Comparison of ENCODE assay signal across 9 mouse cellular contexts in the genomic region with DNA sequence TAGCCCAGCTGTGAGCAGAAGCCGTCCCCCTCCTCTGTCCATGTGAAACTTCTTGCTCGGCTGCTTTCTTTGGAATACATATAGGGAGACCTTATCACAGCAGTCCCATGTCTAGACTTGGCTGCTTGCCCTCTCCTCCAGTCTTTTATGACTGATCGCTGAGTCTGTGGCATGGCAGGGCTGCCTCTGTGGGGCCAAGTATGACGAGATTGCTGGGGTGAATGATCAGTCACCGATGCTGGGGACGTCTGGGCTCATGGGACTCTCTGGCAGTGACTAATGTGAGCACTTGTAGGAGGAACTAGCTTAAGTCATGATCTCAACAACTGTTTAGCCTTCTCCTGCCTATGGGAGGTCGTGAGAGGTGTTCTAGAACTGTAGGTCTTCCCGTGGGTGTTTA. TPM values are rescaled to one million over a fixed set of nuclear protein-coding genes. Genes with fewer than 3 reads are reported as not detected.
DNase-seq lines count a peak whose midpoint lies in the region; ATAC-seq lines count a peak whose summit lies in the region.
"Had no signal": no experiment of that assay in that cellular context is flagged by ENCODE, and none has a peak within 500 bp of the region (broad histone marks: within the 10 kb centered on the region; RNA-seq: fewer than 3 reads in every experiment).

No protein-coding gene starts in this region.

- no peaks in the 10 kb centered on the region for H3K9me3 ChIP-seq in midbrain, embryonic 10.5 days (replicated peaks)
- H3K9me3 ChIP-seq: liver, embryonic 13.5 days had no signal

- H3K4me1 ChIP-seq in midbrain, embryonic 10.5 days: peaks cover 36% of the 10 kb centered on the region

- no peak overlapping the region for H3K27ac ChIP-seq in midbrain, embryonic 10.5 days (replicated peaks)
- H3K27ac ChIP-seq: liver, embryonic 13.5 days had no signal

- peak; percentile 77 for DNase-seq in MEL-GATA-1-ER (ENCODE audit: extremely low read depth, low read depth)
- DNase-seq in adrenal gland, postnatal 14 days: peak; percentile 86
- no peak for DNase-seq in midbrain, embryonic 10.5 days (ENCODE audit: low spot score)
- no peak for DNase-seq in gastrocnemius, adult 8-10 months (ENCODE audit: low spot score in 2 of 2)
- DNase-seq: liver, embryonic 13.5 days; thymus, postnatal 25 days had no signal

- H3K4me3 ChIP-seq in midbrain, embryonic 10.5 days: no peak overlapping the region
- H3K4me3 ChIP-seq: liver, embryonic 13.5 days had no signal

- ATAC-seq in hematopoietic stem cell, adult 5-6 weeks (replicated peaks in 1 of 2; ENCODE audit: insufficient read depth in 1 of 2, low FRiP score in 2 of 2, low TSS enrichment in 1 of 2, low read depth in 1 of 2, poor library complexity in 2 of 2, severe bottlenecking in 2 of 2): peak; percentile 24 to 46; a peak in 1 of 4 replicates
- ATAC-seq in megakaryocyte, adult 5-6 weeks (ENCODE audit: poor library complexity, severe bottlenecking): peak; percentile 35
- ATAC-seq in CD4-positive, CD25-positive, alpha-beta regulatory T cell, adult 4 months: no peak

- H3K36me3 ChIP-seq in midbrain, embryonic 10.5 days: no peaks in the 10 kb centered on the region
- H3K36me3 ChIP-seq: liver, embryonic 13.5 days had no signal

- WGBS in midbrain, embryonic 10.5 days: 89% methylated on average over 8 of the region's 8 CpGs

- H3K27me3 ChIP-seq in midbrain, embryonic 10.5 days (ENCODE audit: low read depth, poor library complexity, severe bottlenecking): peaks cover 18% of the 10 kb centered on the region

RNA-seq across cellular contexts. Expression of a gene that starts 21.6 kb away (rescaled TPM):
- total RNA-seq in adrenal gland, postnatal 14 days (2021): 16.7 and 19.4 TPM in 2 replicates
- 9.6 and 12.3 TPM in 2 replicates for total RNA-seq in hematopoietic stem cell, adult 5-6 weeks (2017)
- 40.4 and 44.3 TPM in 2 replicates for total RNA-seq in megakaryocyte, adult 5-6 weeks (2015)
- total RNA-seq in megakaryocyte, adult 5-6 weeks (2017): 46.6 and 50.5 TPM in 2 replicates
- polyA plus RNA-seq in CD4-positive, CD25-positive, alpha-beta regulatory T cell, adult 4 months (2017; shearing (Covaris generic)): 1 to 10 TPM in 1 of 2 experiments, under 1 TPM in 1; 0.91 to 2.2 TPM
- polyA plus RNA-seq in midbrain, embryonic 10.5 days (2016; fragmentation: Nextera tagmentation; extraction: Ambion mirVana): 1.1 and 1.5 TPM in 2 replicates
- 1 to 10 TPM; 3.6 to 5.6 (median 4.2) TPM for total RNA-seq in gastrocnemius, adult 8-10 months (2022)

Comparison
In these comparisons a context has a peak if more than half of its experiments do, and no peak if none do; other contexts are left out.
1. DNase-seq: peak in MEL-GATA-1-ER (single experiment) and adrenal gland, postnatal 14 days (single experiment); none in midbrain, embryonic 10.5 days (single experiment) and gastrocnemius, adult 8-10 months (0 of 2).